Mouse (Mus musculus) spleen, adult 12 weeks (tissue): ENCODE results near the gene Gm7951.
"Not testable (repeated sequence)": the region's sequence is repeated elsewhere in the genome, so short reads cannot be mapped to it uniquely, and the experiment has no call there.

ENCODE experiments used
- DNase-seq: peaks from one replicate; pipeline ENCODE4 v3.0.0; 2022; ENCODE audit warnings: low spot score

Gene Gm7951

DNA sequence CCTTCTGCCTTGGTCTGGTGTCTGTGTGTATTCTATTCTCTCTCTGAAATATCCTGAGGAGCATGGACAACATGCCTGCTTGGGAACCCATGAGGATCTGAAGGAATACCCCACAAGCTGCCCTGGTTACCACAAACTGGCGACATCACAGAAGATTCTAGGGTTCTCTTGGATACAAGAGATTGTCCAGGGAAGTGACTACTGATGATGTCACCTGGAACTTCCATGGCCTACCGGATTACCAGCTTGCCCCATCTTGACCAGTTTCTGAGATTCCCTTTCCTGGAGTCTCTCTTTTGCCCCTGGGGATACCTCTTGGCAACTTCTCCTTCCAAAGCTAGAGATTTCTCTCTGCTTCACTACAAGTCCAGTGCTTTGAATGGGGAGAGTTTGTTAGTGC is at the start of gene Gm7951:
Gene Gm7951 (minus strand): TSS at position 101 of the 400 bp plus-strand sequence.
- DNase-seq, result not testable (repeated sequence)

DNA sequence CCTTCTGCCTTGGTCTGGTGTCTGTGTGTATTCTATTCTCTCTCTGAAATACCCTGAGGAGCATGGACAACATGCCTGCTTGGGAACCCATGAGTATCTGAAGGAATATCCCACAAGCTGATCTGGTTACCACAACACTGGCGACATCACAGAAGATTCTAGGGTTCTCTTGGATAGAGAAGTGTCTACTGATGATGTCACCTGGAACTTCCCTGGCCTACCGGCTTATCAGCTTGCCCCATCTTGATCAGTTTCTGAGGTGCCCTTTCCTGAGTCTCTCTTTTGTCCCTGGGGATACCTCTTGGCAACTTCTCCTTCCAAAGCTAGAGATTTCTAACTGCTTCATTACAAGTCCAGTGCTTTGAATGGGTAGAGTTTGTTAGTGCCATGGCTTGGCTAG is 45.4 kb upstream of the Gm7951 start, which contains the start of gene Gm17027:
Gene Gm17027 (minus strand): TSS at position 101 of the 400 bp plus-strand sequence.
- DNase-seq, result not testable (repeated sequence)

DNA sequence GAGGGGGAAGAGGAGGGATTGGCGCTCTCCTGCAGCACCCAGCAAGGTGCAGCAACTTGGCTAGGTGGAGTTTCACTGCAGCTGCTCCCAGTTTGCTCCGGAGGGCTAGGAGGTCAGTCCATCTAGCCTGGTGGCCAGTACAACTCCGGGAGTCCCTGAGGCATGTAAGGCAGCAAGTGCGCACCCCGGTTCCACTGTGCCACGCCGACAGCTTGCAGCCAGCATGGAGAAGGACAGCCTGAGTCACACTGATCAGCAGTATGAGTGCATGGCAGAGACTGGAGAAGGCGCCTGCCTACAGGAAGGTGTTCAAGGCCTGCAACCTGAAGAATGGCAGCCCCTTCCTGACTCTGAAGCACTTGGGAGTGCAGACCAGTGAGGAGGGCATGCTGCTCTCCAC is 17.4 kb upstream of the Gm7951 start:
- DNase-seq, result not testable (repeated sequence)

DNA sequence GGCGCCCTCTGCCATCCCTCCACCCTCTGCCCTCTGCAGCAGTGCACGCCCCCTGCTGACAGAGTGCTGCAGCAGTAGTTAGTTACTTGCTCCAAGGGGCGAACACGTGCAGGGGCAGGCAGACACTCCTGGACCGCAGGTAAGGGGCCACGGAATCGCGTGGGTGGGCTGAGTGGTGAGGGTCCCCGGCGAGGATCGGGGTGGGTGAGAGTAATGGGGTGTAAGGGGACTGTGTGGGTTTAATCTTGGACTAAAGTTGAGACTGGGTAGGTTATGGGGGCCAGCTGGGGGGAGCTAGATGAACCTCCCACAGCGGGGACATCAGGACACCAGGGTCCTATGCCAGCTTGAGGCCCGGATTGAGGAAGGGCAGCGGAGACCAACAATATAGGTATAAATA is 16.6 kb upstream of the Gm7951 start:
- DNase-seq, result not testable (repeated sequence)
